Mouse (Mus musculus): ENCODE data around the gene Runx1.

Gene Runx1

DNA sequence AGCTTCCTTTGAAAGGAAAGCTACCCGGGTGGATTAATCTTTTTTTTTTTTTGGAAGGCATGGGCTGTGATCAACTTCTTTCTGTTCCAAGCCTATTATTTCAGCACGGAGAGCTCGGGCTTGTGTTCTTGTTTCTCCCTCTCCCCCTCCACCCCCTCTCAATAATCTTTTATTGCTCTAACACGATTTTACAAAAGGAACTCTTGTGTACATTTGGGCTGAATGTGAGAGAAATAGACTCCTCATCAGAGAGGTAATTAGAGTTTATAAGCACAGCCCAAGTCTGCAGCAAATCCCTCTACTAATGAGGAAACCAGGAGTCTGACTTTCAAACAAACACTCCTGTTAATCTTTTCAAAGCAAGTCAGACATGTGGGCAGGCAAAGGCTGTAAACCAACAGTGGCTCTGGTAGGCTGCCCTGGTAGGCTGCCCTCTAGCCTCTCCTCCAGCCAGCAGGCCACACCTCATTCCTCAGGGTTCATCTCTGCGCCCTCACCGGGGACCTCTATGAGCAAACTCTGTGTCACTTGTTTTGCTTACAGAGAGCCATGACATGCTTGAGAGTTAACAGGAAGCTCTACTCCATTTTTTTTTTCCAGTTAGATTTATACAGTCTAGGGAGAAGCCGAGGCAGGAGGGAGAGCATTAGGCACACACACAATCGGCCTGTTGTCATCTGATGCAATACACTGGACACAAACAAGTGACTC is 216.8 kb downstream of the Runx1 start:
- no peak for DNase-seq (ENCODE audit: low spot score)

DNA sequence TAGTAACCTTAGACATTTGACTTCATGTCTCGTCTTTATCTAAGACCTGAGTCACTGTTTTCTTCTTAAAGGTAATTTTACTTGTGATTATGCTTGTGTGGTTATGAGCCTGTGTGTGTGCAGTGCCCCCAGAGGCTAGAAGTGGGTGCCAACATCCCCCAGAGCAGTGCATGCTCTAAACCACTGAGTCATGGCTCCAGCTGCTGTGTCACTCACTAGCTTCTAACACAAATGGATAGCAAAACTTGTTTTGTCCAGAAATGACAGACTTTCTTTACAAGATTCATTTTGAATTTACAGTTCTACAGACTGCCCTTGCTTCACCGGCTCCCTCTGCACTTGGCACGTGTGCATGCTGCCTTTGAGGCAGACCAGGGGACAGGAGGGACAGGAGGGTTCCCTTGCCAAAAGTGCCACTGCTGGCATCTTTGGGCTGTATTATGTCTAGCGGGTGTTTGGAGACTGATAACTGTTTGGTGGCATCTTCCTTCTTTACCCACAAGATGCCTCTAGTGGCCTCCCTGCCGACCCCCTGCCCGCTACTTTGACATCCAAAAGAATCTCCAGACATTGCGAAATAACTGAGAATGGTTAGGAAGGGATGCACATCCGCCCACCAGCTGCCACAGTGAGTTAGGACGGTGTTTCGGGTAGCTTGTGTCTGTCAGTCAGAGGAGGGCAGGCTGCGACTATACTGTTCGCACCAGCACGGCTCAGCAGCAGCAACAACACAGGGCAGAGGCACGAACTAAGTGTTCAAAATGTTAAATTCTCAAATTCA is 217.6 kb downstream of the Runx1 start:
- DNase-seq (ENCODE audit: low spot score), result no peak

DNA sequence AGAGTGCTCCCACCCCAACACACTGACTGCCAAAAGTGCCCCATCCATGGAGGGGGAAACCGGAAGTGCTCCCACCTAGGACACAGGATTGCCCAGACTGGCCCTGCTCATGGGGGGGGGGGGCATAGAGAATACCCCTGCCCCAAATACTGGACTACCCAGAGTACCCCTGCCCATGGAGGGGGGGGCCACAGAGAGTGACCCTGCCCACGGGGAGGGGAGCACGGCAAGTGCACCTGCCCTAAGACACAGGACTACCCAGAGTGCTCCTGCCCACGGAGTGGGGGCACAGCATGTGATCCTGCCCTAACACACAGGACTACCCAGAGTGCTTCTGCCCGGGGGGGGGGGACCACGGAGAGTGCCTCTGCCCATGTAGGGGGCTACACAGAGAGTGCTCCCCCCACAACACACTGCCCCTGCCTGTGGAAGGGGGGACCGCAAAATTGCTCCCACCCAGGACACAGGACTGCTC is 219.4 kb downstream of the Runx1 start:
- no peak for DNase-seq (ENCODE audit: low spot score)

DNA sequence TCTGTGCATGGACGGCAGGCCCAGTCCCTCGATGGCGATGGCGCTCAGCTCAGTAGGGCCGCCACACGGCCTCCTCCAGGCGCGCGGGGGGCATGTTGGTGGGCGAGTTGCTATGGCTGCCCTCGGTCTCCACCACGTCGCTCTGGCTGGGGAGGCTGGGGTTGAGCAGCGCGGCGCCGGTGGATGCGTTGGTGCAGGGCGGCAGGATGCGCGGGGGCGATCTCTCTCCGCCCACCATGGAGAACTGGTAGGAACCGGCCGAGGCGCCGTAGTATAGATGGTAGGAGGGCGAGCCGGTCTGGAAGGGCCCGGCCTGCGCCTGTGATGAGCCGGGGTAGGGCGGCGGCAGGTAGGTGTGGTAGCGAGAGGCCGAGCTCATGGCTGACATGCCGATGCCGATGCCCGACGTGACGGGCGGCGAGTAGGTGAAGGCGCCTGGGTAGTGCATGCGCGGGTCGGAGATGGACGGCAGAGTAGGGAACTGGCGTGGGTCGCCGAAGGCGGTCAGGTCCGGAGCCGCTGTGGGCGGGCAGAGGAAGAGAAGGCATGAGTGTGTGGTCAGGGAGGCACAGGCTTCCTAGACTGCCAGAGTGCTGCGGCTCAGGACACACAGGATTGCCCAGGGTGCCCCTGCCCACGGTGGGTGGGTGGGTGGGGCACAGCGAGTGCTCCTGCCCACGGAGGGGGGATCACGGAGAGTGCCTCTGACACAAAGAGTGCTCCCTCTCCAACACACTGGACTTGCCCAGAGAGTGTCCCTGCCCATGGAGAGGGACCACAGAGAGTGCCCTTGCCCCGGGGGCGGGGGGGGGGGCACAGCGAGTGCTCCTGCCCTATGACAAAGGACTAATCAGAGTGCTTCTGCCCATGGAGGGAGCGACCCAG is 220.1 kb downstream of the Runx1 start:
- DNase-seq (ENCODE audit: low spot score), result peak; percentile 53

DNA sequence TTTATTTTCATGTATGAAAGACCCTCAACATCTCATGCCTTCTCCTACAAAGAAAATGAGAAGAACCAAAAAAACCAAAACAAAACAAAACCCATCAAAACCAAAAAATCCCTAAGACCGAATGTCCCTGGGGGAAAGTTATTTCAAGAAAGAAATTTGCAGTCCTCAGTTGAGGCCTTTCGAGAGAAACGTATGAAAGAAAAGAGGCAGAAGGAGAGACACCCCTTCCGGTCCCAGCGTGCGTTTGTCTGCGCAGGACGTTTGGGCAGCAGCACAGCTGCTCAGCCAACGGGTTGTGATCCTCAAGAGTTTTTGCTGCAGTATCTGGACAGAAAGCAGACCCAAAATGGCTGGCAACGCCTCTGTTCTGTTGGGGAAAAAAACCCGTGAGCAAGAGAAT is 223.4 kb downstream of the Runx1 start:
- DNase-seq (ENCODE audit: low spot score), result no peak

DNA sequence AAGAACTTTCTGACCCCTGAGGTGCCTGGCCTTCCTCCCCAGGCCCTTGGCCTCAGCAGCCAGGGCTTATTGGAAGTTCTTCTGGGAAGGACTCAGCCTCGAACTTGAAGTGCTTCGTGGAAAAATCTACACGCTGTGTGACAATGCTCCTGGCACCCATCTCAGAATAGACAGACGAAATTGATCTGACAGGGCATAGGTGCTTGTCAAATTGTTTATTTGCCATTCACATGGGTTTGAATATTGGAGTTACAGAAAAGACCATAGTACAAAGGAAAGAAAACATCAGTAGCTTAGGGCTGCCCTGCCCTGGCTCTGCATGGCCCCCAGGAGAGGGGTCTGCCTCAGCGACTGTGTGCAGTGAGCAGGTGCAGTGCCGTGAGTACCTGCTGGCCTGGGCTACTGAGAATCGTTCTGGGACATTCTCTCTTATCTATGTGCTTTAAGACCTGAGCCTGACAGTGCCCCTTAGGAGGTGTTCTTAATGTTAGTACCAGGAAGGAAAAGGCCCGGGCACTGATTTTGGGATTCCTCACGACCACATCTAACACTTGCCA is 224.6 kb downstream of the Runx1 start:
- no peak for DNase-seq (ENCODE audit: low spot score)

DNA sequence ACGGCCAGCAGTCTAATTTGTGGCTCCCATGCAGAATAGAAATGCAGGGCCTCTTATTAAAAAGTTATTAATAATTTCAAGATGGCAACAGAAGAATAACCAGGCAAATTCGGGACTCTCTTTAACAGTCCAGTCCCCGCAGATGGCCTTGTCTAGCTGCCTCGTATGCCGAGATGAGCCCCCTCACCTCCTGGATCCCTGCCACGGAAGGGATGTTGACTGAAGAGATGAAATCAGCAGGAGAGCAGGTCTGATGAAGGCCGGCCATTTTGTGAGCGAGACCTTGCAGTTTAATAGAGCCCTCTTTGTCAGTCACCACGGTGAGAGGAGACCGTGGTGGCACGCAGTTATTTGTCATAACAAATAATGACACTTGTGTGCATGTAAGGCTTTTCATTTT is 226.5 kb downstream of the Runx1 start:
- no peak for DNase-seq (ENCODE audit: low spot score)

DNA sequence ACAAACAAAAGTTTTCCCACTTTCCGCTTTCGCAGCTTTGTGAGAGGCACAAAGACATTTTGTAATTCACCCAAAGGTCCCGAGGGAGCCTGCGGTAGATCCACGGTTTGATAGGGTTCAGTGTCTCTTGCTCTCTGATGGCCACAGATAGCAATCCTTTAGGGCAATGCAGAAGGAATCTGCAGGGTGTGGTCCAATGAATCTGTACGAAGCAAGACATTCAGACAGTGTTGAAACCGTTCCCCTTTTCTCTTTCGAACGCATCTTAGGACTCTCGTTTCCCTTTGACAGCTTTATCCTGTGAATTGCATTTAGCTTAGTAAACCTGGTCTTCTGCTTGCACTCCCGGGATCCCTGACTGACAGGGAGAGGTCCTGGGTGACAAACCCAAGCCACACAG is 228.3 kb downstream of the Runx1 start:
- DNase-seq (ENCODE audit: low spot score), result no peak

DNA sequence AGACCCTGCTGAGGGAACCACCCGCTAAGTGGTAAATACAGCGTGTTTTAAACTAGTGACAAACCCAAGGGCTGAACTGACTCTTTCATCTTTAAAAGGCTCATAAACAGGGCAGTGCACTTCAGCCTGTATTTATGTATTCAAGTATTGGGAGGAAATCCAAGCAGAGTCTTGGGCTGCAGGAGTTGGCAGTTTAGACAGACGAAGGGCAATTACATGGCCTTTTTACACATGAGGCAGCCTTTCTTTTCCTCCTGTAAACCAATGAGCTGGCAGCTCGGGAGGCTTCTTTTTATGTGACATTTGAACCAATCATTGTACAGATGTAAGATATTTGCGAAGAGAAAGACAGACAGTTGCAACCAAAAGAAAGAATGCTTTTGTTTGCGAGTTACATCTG is 233.7 kb downstream of the Runx1 start:
- no peak for DNase-seq (ENCODE audit: low spot score)

DNA sequence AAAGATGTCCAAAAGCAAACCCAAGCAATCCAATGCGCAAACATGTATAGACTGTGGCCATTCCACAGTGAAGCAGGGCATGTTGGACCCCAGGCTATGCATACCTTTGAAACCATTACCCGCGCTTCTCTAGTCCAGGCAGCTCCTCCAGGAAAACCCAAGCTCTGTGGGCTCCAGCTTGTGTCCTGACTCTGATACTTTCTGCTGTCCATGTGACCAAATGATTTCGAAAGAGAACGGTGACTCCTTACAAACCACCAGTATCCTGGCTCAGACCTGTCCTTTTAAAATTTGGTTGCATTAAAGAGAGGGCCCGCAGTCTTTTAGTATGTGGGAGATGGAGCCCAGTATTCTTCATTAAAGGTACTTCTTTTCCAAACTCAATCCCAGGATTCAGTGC is 234.2 kb downstream of the Runx1 start:
- DNase-seq (ENCODE audit: low spot score), result no peak

DNA sequence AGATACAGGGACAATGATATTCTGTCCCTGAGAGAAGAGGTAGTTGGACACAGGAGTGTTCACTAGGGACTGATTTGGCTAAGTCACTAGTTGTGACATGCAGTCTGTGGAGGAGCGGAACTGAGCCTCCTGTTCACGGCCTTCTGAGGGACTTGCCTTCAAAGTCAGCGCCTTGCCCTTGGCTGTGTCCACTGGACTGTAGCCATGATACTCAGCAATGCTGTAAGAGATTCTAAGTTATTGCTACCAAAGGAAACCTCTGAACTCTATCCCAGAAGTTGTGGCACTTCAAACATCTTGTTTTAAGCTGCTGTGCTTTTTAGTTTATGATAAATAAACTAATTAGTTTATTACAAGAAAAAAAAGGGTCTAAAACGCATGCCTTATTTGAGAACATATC is 238.1 kb downstream of the Runx1 start:
- no peak for DNase-seq (ENCODE audit: low spot score)

DNA sequence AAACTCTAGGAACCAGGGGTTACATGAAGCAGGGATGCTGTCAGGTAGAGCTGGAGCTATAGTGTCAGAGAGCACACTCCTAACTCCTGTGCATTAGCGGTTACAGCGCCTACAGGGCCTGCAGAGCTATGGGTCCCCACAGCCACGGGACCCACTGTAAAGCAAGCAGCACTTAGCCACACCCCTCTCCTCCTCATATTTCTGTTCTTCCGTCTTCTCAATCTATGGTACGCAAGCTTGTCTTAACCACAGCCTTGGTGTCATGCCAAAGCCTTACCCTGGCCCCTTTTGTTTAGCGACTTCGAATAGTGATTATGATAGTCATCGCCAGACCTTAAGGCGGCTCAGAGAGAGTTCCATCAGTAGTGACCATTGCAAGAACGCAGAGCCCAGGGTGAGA is 244.2 kb downstream of the Runx1 start:
- DNase-seq (ENCODE audit: low spot score), result no peak

DNA sequence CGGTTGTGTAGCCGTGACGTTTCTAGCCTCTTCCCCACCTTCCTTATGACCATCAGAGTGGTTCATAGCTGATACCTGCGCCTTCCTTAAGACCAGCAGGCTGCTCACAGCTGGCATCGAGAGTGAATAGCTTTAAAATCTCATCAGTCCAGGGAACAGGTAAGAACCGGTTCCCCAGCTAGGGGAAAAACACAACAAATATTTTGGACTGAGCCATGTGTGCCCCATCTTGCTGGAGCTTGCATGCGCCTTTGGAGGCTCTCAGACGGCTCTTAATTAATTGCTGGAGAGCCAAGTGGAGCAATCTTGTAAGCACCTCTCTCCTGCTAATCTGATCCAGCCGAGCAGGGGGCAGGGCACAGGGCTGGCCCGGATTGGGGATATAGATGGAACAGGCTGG is 245.0 kb downstream of the Runx1 start:
- DNase-seq (ENCODE audit: low spot score), result no peak

DNA sequence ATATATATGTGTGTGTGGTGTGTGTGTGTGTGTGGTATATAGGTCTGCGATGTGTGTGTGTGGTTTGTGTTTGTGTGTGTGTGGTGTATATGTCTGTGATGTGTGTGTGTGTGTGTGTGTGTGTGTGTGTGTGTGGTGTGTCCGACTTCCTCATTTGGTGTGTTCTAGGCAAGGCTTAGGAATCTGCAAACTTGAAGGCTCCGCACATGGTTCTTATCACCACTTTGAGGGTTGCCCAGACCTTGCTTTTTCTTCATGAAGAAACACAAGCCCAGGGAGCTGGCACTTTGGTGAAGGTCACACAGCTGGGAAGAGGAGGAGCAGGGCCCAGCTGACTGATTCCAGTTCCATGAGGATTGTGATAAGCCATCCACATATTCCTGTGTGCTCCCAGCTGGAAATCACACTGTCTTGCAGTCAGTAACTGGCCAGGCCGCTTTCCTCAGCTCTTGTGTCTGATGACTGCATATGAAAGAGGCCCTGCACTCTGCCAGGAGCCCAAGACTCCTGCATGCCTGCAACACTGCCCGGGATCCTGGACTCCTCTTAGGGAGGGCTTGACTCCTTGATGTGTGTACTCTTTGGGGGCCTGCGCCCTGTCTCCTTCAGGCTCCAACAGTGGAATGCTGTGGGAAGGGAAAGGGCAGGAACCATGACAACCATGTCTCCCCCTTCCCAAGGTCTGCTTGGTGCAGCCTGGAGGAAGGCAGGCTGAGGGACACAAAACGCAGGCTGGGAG is 246.9 kb downstream of the Runx1 start:
- no peak for DNase-seq (ENCODE audit: low spot score)

DNA sequence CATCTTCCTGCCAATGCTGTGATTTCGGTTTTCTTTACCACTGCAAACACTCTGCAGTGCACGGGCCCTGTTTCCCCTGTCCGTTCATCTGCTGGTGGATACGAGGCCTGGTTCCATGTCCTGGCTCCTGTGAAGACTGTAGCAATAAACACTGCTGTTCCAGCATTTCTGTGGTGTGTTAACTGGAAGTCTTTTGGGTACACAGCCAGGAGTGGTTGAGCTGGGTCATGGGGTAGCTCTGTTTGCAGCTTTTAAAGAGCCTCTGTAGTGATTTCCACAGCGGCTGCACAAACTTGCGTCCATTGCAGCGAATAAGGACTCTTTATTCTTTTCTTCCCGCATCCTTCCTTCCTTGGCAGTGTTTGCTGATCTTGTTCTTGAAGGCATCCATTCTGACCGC is 248.6 kb downstream of the Runx1 start:
- no peak for DNase-seq (ENCODE audit: low spot score)

DNA sequence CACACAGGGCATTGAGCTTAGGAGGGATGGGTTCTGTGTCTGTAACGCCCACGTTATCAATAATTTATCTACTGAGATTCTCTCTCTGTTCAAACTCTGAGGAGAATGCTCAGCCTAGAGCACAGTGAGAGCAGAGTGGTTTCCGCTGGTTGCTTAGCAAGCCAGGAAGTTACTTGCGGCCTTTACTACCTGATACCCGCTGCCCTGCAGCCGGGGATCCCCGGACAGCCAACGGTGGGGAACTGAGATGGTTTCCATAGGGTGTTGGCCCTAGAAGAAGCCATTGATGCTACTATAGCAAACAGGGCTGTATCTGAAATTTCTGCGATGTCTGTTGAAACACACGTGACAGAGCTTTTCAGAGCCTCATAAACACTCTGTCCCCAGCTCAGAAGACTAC is 250.2 kb downstream of the Runx1 start:
- no peak for DNase-seq (ENCODE audit: low spot score)

DNA sequence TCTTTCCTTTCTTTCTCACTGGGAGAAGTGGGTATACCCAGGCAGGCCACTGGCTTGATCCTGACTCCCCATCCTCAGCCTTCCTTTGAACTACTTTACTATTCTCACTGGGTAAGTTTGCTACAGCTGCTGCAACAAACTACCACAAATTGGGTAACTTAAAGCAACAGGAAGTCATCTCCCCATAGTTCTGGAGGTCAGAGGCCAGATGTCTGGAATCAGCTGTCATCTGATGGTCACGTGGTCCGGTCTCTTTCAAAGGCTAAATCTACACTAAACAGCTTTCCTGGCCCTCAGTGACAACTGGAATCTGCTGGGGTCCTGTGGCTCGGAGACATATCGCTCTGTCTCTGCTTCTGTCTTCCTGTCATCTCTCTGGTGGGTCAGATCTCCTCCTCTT is 252.8 kb downstream of the Runx1 start:
- DNase-seq (ENCODE audit: low spot score), result no peak

DNA sequence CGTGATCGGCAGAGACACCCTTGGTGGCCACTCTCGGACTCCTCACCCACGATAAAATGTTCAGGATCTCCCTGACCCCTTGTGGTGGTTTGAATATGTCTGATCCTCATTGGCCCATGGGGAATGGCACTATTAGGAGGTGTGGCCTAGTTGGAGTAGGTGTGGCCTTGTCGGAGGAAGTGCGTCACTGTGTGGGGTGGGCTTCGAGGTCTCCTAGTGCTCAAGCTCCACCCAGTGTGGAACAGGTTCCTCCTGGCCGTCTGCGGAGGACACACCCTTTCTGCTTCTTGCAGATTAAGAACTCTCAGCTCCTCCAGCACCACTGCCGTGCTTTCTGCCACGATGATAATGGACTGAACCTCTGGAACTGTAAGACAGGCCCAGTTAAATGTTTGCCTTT is 254.7 kb downstream of the Runx1 start:
- no peak for DNase-seq (ENCODE audit: low spot score)

DNA sequence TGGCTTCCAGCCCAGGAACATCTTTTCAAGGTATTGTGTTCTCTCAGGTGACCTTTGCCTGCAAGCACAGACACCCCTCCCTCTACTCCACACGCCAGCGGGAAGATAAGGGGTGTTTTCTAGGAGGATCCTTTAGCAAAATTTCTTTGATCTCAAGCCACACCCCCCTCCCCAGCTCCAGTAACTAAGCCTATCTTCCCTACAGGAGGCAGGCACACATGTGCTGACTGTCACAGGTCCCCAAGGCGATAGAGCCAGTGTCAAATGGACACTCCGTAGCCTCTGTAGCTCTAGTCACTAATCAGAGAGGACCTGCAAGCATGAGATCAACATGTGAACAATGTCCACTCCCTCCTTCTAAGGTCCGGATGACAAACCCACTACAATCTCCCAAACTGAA is 259.8 kb downstream of the Runx1 start:
- DNase-seq (ENCODE audit: low spot score), result no peak

DNA sequence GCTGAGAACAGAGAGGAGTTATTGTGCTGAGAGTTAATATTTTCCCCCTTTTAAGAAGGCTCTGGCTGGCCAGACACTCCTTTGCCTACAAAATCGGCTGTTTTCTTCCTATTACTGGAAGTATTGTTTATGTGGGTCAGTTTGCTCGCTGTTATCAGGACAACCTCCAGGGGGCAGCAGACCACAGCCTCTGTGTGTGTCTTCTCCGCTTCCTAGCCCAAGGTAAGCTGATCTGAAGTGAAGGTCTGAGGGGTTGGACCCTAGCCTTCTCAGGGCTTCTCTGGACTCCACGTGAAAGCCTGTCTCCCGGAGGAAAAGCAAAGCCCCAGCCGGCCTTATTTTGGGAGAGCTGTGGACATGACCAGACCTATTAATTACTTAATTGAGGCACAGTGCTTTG is 260.2 kb downstream of the Runx1 start:
- peak; percentile 91 for DNase-seq (ENCODE audit: low spot score)

DNA sequence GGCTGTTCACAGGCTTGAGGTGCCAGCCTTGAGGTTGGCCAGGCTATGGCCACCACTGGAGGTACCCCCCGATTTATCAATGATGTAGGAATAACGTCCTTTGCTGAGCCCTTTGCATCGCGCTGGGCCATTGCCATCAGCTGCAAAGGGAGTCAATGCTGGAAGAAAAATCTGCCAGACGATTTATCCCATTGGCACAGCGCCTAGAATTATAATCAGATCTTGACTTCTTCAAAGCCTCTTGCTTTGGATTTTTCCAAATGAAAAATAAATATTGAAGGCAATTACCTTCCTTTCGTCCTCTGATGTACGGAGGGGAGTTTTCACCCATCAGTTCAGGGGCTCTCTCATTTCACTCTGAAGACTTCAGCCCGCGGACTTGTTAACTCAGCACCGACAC is 260.7 kb downstream of the Runx1 start:
- DNase-seq (ENCODE audit: low spot score), result no peak

DNA sequence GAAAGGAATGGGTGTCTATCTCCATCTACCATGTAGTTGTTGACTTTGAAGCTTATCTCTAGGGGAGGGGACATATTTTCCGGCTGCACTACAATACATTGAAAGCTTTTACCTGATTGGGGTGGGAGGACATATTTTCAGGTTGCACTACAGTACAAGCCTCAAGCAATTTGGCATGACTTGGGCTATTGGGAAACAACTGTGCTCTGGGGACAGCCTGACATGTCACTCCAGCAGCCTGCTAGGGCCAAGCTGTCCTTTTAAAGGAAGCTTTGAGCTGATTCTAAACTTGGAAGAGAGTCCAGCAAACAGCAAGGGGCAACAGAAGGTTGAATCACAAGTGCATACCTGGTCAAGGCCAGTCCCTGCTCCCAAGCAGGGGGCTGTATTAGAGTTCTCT is 270.9 kb downstream of the Runx1 start:
- no peak for DNase-seq (ENCODE audit: low spot score)
